Mouse (Mus musculus): ENCODE measurements around the gene Gm9732. TPM values are rescaled to one million over a fixed set of nuclear protein-coding genes. Genes with fewer than 3 reads are reported as not detected.
"Not testable (repeated sequence)": the region's sequence is repeated elsewhere in the genome, so short reads cannot be mapped to it uniquely, and the experiment has no call there.

Gm9732 gene
- not detected in 2 replicates for polyA plus RNA-seq (2014; fragmentation: Nextera tagmentation; extraction: Ambion mirVana)

GRCm38 (mm10) chr14:43274986-43275511, at the start of gene Gm9732:
Gene Gm9732, plus strand, starts transcription at chr14:43275036.
- not testable (repeated sequence) for H3K36me3 ChIP-seq (ENCODE audit: control insufficient read depth, insufficient read depth, low read length); H3K4me2 ChIP-seq; H3K9me3 ChIP-seq (replicated peaks; ENCODE audit: control insufficient read depth, low read length); H3K4me1 ChIP-seq (ENCODE audit: control insufficient read depth, insufficient read depth, low read length); H3K27ac ChIP-seq (ENCODE audit: low read depth, low read length); H3K9ac ChIP-seq (ENCODE audit: low read depth, low read length); H3K27me3 ChIP-seq (ENCODE audit: control insufficient read depth, insufficient read depth, low read length); H3K4me3 ChIP-seq (ENCODE audit: low read depth, low read length); ATAC-seq (replicated peaks; ENCODE audit: insufficient number of reproducible peaks, low FRiP score, low TSS enrichment)
- 76% methylated on average over 8 of the region's 8 CpGs for WGBS (ENCODE audit: insufficient replicate concordance)

- not testable (repeated sequence) for H3K9ac ChIP-seq (ENCODE audit: low read depth, low read length)
- WGBS (ENCODE audit: insufficient replicate concordance) = 88% methylated on average over 3 of the region's 4 CpGs
These were observed 39.6 kb upstream of the Gm9732 start, which contains the start of gene Gm8122 for GRCm38 (mm10) chr14:43235204-43235603. Gene Gm8122, minus strand, starts transcription at chr14:43235304.

GRCm38 (mm10) chr14:43237769-43238168, 37.1 kb upstream of the Gm9732 start:
- not testable (repeated sequence) for H3K4me1 ChIP-seq (ENCODE audit: control insufficient read depth, insufficient read depth, low read length); H3K9ac ChIP-seq (ENCODE audit: low read depth, low read length); ATAC-seq (replicated peaks; ENCODE audit: insufficient number of reproducible peaks, low FRiP score, low TSS enrichment); H3K27ac ChIP-seq (ENCODE audit: low read depth, low read length); H3K4me3 ChIP-seq (ENCODE audit: low read depth, low read length); H3K36me3 ChIP-seq (ENCODE audit: control insufficient read depth, insufficient read depth, low read length); H3K9me3 ChIP-seq (replicated peaks; ENCODE audit: control insufficient read depth, low read length); H3K4me2 ChIP-seq; H3K27me3 ChIP-seq (ENCODE audit: control insufficient read depth, insufficient read depth, low read length)

More at GRCm38 (mm10) chr14:43235204-43235603, 39.6 kb upstream of the Gm9732 start, which contains the start of gene Gm8122:
- not testable (repeated sequence) for ATAC-seq (replicated peaks; ENCODE audit: insufficient number of reproducible peaks, low FRiP score, low TSS enrichment); H3K9me3 ChIP-seq (replicated peaks; ENCODE audit: control insufficient read depth, low read length); H3K4me1 ChIP-seq (ENCODE audit: control insufficient read depth, insufficient read depth, low read length); H3K36me3 ChIP-seq (ENCODE audit: control insufficient read depth, insufficient read depth, low read length); H3K4me2 ChIP-seq; H3K4me3 ChIP-seq (ENCODE audit: low read depth, low read length); H3K27ac ChIP-seq (ENCODE audit: low read depth, low read length); H3K27me3 ChIP-seq (ENCODE audit: control insufficient read depth, insufficient read depth, low read length)

- not testable (repeated sequence) for H3K4me2 ChIP-seq; H3K4me1 ChIP-seq (ENCODE audit: control insufficient read depth, insufficient read depth, low read length); H3K27ac ChIP-seq (ENCODE audit: low read depth, low read length); ATAC-seq (replicated peaks; ENCODE audit: insufficient number of reproducible peaks, low FRiP score, low TSS enrichment); H3K9me3 ChIP-seq (replicated peaks; ENCODE audit: control insufficient read depth, low read length); H3K9ac ChIP-seq (ENCODE audit: low read depth, low read length); H3K36me3 ChIP-seq (ENCODE audit: control insufficient read depth, insufficient read depth, low read length); H3K27me3 ChIP-seq (ENCODE audit: control insufficient read depth, insufficient read depth, low read length); H3K4me3 ChIP-seq (ENCODE audit: low read depth, low read length)
- 21% methylated on average over 9 of the region's 12 CpGs for WGBS (ENCODE audit: insufficient replicate concordance)
These were observed 25.1 kb upstream of the Gm9732 start for GRCm38 (mm10) chr14:43249611-43250170.

- not testable (repeated sequence) for H3K36me3 ChIP-seq (ENCODE audit: control insufficient read depth, insufficient read depth, low read length)
These were observed 24.1 kb upstream of the Gm9732 start for GRCm38 (mm10) chr14:43250549-43251253.

GRCm38 (mm10) chr14:43256511-43256910, 18.3 kb upstream of the Gm9732 start:
- not testable (repeated sequence) for ATAC-seq (replicated peaks; ENCODE audit: insufficient number of reproducible peaks, low FRiP score, low TSS enrichment); H3K9ac ChIP-seq (ENCODE audit: low read depth, low read length); H3K9me3 ChIP-seq (replicated peaks; ENCODE audit: control insufficient read depth, low read length); H3K4me3 ChIP-seq (ENCODE audit: low read depth, low read length); H3K27ac ChIP-seq (ENCODE audit: low read depth, low read length); H3K27me3 ChIP-seq (ENCODE audit: control insufficient read depth, insufficient read depth, low read length); H3K36me3 ChIP-seq (ENCODE audit: control insufficient read depth, insufficient read depth, low read length); H3K4me2 ChIP-seq; H3K4me1 ChIP-seq (ENCODE audit: control insufficient read depth, insufficient read depth, low read length)
- WGBS (ENCODE audit: insufficient replicate concordance) = 81% methylated on average over 1 of the region's 1 CpGs

More at GRCm38 (mm10) chr14:43250549-43251253, 24.1 kb upstream of the Gm9732 start:
- H3K9ac ChIP-seq (ENCODE audit: low read depth, low read length); ATAC-seq (replicated peaks; ENCODE audit: insufficient number of reproducible peaks, low FRiP score, low TSS enrichment); H3K27me3 ChIP-seq (ENCODE audit: control insufficient read depth, insufficient read depth, low read length); H3K4me1 ChIP-seq (ENCODE audit: control insufficient read depth, insufficient read depth, low read length); H3K4me3 ChIP-seq (ENCODE audit: low read depth, low read length); H3K27ac ChIP-seq (ENCODE audit: low read depth, low read length); H3K4me2 ChIP-seq; H3K9me3 ChIP-seq (replicated peaks; ENCODE audit: control insufficient read depth, low read length): not testable (repeated sequence)
- WGBS (ENCODE audit: insufficient replicate concordance) = 16% methylated on average over 5 of the region's 6 CpGs

GRCm38 (mm10) chr14:43258349-43258748, 16.5 kb upstream of the Gm9732 start, which contains the start of gene Gm8126:
Gene Gm8126, plus strand, starts transcription at chr14:43258649.
- ATAC-seq (replicated peaks; ENCODE audit: insufficient number of reproducible peaks, low FRiP score, low TSS enrichment); H3K27me3 ChIP-seq (ENCODE audit: control insufficient read depth, insufficient read depth, low read length); H3K36me3 ChIP-seq (ENCODE audit: control insufficient read depth, insufficient read depth, low read length); H3K4me3 ChIP-seq (ENCODE audit: low read depth, low read length); H3K4me1 ChIP-seq (ENCODE audit: control insufficient read depth, insufficient read depth, low read length); H3K27ac ChIP-seq (ENCODE audit: low read depth, low read length); H3K9me3 ChIP-seq (replicated peaks; ENCODE audit: control insufficient read depth, low read length); H3K4me2 ChIP-seq; H3K9ac ChIP-seq (ENCODE audit: low read depth, low read length): not testable (repeated sequence)
- WGBS (ENCODE audit: insufficient replicate concordance) = 82% methylated on average over 2 of the region's 4 CpGs

- not testable (repeated sequence) for H3K4me2 ChIP-seq; H3K36me3 ChIP-seq (ENCODE audit: control insufficient read depth, insufficient read depth, low read length); H3K4me3 ChIP-seq (ENCODE audit: low read depth, low read length); H3K9ac ChIP-seq (ENCODE audit: low read depth, low read length); ATAC-seq (replicated peaks; ENCODE audit: insufficient number of reproducible peaks, low FRiP score, low TSS enrichment); H3K27ac ChIP-seq (ENCODE audit: low read depth, low read length); H3K9me3 ChIP-seq (replicated peaks; ENCODE audit: control insufficient read depth, low read length); H3K4me1 ChIP-seq (ENCODE audit: control insufficient read depth, insufficient read depth, low read length); H3K27me3 ChIP-seq (ENCODE audit: control insufficient read depth, insufficient read depth, low read length)
- 81% methylated on average over 3 of the region's 3 CpGs for WGBS (ENCODE audit: insufficient replicate concordance)
These were observed 11.4 kb upstream of the Gm9732 start for GRCm38 (mm10) chr14:43263421-43263820.
